Mouse (Mus musculus) midbrain, postnatal 0 days (tissue): Measurements from ENCODE around the gene F7. TPM values are rescaled to one million over a fixed set of nuclear protein-coding genes. Genes with fewer than 3 reads are reported as not detected.

Experiments used
- ATAC-seq: fragments of 200-750 bp; cut with Nextera tagmentation; 2 replicates; pipeline ENCODE4 v1.8.0; 2017; ENCODE audit warnings: moderate number of reproducible peaks, mild to moderate bottlenecking, moderate TSS enrichment, moderate library complexity; ENCODE audit not compliant: low FRiP score
- DNase-seq: peaks from one replicate; pipeline ENCODE4 v3.0.0-alpha.2; 2015; ENCODE audit warnings: low spot score
- H3K27ac ChIP-seq: fragments of 300-500 bp; sonication (generic); 2 replicates; pipeline ENCODE4 v1.5.1; 2014; ENCODE audit warnings: low read depth, mild to moderate bottlenecking, low read length, mixed read lengths
- H3K27me3 ChIP-seq: fragments of 300-500 bp; sonication (generic); 2 replicates; pipeline ENCODE4 v1.6.1; 2014; ENCODE audit warnings: low read length, control low read depth, mixed read lengths; ENCODE audit not compliant: insufficient read depth
- H3K36me3 ChIP-seq: fragments of 300-500 bp; sonication (generic); 2 replicates; pipeline ENCODE4 v1.6.1; 2014; ENCODE audit warnings: low read length, control low read depth, mixed read lengths; ENCODE audit not compliant: insufficient read depth
- H3K4me1 ChIP-seq: fragments of 300-500 bp; sonication (generic); 2 replicates; pipeline ENCODE4 v1.6.1; 2014; ENCODE audit warnings: mild to moderate bottlenecking, control low read depth, antibody characterized with exemption, low read length, mixed read lengths; ENCODE audit not compliant: insufficient read depth
- H3K4me2 ChIP-seq: fragments of 300-500 bp; sonication (generic); 2 replicates; pipeline ENCODE4 v1.6.1; 2014; ENCODE audit warnings: low read depth, mild to moderate bottlenecking, low read length, mixed read lengths; ENCODE audit not compliant: poor library complexity, severe bottlenecking
- H3K4me3 ChIP-seq: fragments of 300-500 bp; sonication (generic); 2 replicates; pipeline ENCODE4 v1.5.1; 2014; ENCODE audit warnings: low read depth, mild to moderate bottlenecking, low read length, moderate library complexity
- H3K9ac ChIP-seq: fragments of 300-500 bp; sonication (generic); replicated peaks from 2 replicates; pipeline ENCODE4 v1.6.1; 2014; ENCODE audit warnings: mild to moderate bottlenecking, low read length, moderate library complexity, mixed read lengths; ENCODE audit not compliant: poor library complexity, severe bottlenecking
- H3K9me3 ChIP-seq: fragments of 300-500 bp; sonication (generic); 2 replicates; pipeline ENCODE4 v1.6.1; 2016; ENCODE audit warnings: low read length, control low read depth
- CTCF ChIP-seq: IDR thresholded peaks from 2 replicates; pipeline ENCODE4 v1.5.1; 2016; ENCODE audit warnings: antibody characterized with exemption, mild to moderate bottlenecking
- WGBS: fragments of 180-500 bp; shearing (Covaris S2); extraction: QIAGEN DNeasy Blood & Tissue Kit; methylation state at CpG from one replicate; pipeline ENCODE4 v1.1.7; 2014; 5-methylcytosine and 5-hydroxymethylcytosine counted together
- polyA plus RNA-seq: library from polyadenylated mRNA; unstranded; fragments of >200 nt; fragmentation: Nextera tagmentation; extraction: Ambion mirVana; gene quantifications from 2 replicates; pipeline ENCODE4 v1.2.1, GENCODE M21; 2015
- total RNA-seq: library from RNA; depleted of rRNA; stranded (reverse); fragments of >200 nt; gene quantifications from 2 replicates; pipeline ENCODE4 v1.2.3, GENCODE M21; 2014

The F7 gene
- total and polyA plus RNA-seq, 2 experiments from 2014 or later, result 0.07 TPM; not detected in 1

- no peak overlapping the region for H3K27ac ChIP-seq
- ATAC-seq (peak; percentile 58; the same call in 1 of the 2 replicates), DNase-seq (peak; percentile 52)
Measured at GRCm38 (mm10) chr8:12983681-12984467, 42.0 kb upstream of the F7 start.

DNA sequence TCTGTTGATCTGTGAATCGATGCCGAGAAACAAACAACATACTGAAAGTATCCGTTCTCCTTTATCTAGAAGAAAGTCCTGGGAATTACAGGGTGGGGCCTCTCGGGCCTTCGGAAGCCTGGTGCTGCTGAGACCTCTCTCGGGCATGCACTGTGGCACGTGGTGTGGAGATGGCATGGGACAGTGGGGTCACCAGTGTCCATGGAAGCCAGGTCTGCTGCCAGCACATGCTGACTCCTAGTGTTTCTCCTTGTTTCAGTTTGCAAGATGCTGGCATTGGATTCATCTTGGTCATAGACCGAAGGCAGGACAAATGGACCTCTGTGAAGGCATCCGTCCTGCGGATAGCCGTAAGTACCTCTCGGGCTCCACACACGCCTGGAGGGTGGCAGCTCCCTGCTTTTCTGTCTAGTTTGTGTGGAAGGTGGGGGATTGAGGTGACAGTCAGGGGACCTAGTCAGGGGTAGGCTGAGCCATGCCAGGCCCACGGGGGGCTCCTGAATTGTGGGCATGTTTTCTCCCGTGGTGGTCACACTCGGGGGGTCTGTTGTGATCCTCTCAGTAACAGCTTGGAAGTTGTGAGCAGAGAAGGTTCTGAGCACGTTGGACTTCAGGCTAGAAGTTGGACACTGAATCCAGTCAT, 41.1 kb upstream of the F7 start:
- no peaks in the 10 kb centered on the region for H3K9me3 ChIP-seq
- no peak overlapping the region for H3K27ac ChIP-seq
- H3K4me2 ChIP-seq, result no peak overlapping the region
- TF ChIP-seq CTCF, result no peak
- ATAC-seq (no peak), DNase-seq (no peak)
- no peaks in the 10 kb centered on the region for H3K27me3 ChIP-seq
- no peak overlapping the region for H3K4me3 ChIP-seq
- H3K9ac ChIP-seq, result no peak overlapping the region
- peaks cover 39% of the 10 kb centered on the region for H3K36me3 ChIP-seq
- WGBS, result 93% methylated on average over 17 of the region's 17 CpGs
- H3K4me1 ChIP-seq, result no peaks in the 10 kb centered on the region

More at GRCm38 (mm10) chr8:12983681-12984467, 42.0 kb upstream of the F7 start:
- no peaks in the 10 kb centered on the region for H3K27me3 ChIP-seq
- H3K36me3 ChIP-seq, result peaks cover 42% of the 10 kb centered on the region
- no peak overlapping the region for H3K9ac ChIP-seq
- TF ChIP-seq CTCF, result no peak
- no peaks in the 10 kb centered on the region for H3K9me3 ChIP-seq
- H3K4me1 ChIP-seq, result no peaks in the 10 kb centered on the region
- H3K4me2 ChIP-seq, result no peak overlapping the region
- H3K4me3 ChIP-seq, result no peak overlapping the region
- 76% methylated on average over 18 of the region's 18 CpGs for WGBS

GRCm38 (mm10) chr8:12985259-12985658, 40.6 kb upstream of the F7 start:
- 90% methylated on average over 13 of the region's 13 CpGs for WGBS
- Histone ChIP-seq H3K4me3 (no peak overlapping the region), H3K4me2 (no peak overlapping the region), H3K36me3 (peaks cover 41% of the 10 kb centered on the region), H3K27me3 (no peaks in the 10 kb centered on the region), H3K9ac (no peak overlapping the region), H3K27ac (no peak overlapping the region), H3K4me1 (no peaks in the 10 kb centered on the region), H3K9me3 (no peaks in the 10 kb centered on the region)
- no peak for DNase-seq
- no peak for TF ChIP-seq CTCF
- no peak for ATAC-seq

- 75% methylated on average over 8 of the region's 8 CpGs for WGBS
- ATAC-seq (no peak), DNase-seq (no peak)
- H3K27me3 ChIP-seq, result no peaks in the 10 kb centered on the region
- peaks cover 54% of the 10 kb centered on the region for H3K36me3 ChIP-seq
- H3K4me2 ChIP-seq, result no peak overlapping the region
- no peak for TF ChIP-seq CTCF
- H3K4me1 ChIP-seq, result no peaks in the 10 kb centered on the region
- no peak overlapping the region for H3K9ac ChIP-seq
- no peak overlapping the region for H3K4me3 ChIP-seq
- no peak overlapping the region for H3K27ac ChIP-seq
- no peaks in the 10 kb centered on the region for H3K9me3 ChIP-seq
Measured at GRCm38 (mm10) chr8:12987571-12987970, 38.3 kb upstream of the F7 start.

DNA sequence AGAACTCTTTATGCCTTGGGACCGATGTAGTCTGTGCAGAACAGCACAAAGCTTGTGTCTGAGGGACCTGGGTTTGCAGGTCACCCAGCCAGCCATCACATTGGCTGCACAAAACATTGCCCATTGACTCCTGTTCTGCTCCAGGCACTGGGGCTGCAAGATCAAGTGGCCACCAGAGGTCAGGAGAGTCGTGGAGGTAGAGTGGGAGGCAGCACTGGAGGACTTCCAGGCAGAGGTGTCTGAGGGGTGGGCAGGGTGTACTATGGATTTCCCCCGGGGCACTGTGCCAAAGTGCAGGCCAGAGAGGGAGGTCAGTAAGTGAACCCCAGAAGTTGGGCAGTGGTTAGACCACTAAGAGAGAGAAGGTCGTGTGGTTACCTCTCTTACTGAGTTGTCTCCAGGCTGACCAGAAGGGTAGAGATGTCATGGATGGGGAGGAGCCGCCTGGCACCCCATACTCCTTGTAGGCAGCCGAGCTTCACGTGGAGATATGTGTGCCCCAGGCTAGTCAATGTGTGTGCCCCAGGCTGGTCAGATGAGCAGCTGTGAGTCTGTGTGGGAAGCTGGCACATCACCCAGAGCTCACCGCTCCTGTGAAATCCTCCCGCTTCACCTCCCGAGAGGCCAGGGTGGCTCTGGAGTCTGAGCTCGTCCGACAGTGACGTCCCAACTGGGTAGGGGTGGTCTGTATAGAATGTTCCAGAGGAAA, 37.0 kb upstream of the F7 start:
- no peak for DNase-seq

DNA sequence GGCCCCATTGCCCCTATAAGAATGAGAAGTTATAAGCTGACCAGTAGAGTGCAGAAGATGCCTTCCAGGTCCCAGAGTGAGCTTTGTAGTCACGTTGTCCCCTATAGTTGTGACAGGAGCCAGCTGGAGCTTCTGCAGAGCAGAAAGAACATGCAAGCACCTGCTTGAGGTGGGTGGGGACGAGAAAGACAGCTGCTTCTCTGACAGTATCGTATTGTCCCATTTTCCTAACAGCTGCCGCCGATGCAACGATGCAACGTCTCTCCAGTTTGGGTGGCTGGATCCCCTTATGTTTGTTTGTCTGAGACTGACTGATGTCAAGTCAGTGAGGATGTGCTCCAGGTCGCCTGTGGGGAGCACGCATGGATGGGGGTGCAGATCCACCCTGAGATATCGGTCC, 34.4 kb upstream of the F7 start:
- no peak for DNase-seq
- H3K27ac ChIP-seq, result no peak overlapping the region
- no peak overlapping the region for H3K4me3 ChIP-seq
- no peaks in the 10 kb centered on the region for H3K27me3 ChIP-seq
- no peak for TF ChIP-seq CTCF
- WGBS, result 88% methylated on average over 10 of the region's 10 CpGs
- no peaks in the 10 kb centered on the region for H3K4me1 ChIP-seq
- no peak overlapping the region for H3K4me2 ChIP-seq
- H3K36me3 ChIP-seq, result peaks cover 55% of the 10 kb centered on the region
- no peak for ATAC-seq
- H3K9me3 ChIP-seq, result no peaks in the 10 kb centered on the region
- H3K9ac ChIP-seq, result no peak overlapping the region

More for the DNA sequence above, 37.0 kb upstream of the F7 start:
- no peaks in the 10 kb centered on the region for H3K27me3 ChIP-seq
- H3K4me3 ChIP-seq, result no peak overlapping the region
- no peak overlapping the region for H3K27ac ChIP-seq
- no peaks in the 10 kb centered on the region for H3K9me3 ChIP-seq
- ATAC-seq, result no peak
- no peak overlapping the region for H3K9ac ChIP-seq
- H3K36me3 ChIP-seq, result peaks cover 63% of the 10 kb centered on the region
- TF ChIP-seq CTCF, result peak; percentile 23
- 81% methylated on average over 13 of the region's 13 CpGs for WGBS
- no peak overlapping the region for H3K4me2 ChIP-seq
- H3K4me1 ChIP-seq, result no peaks in the 10 kb centered on the region
